Mouse (Mus musculus) right cerebral cortex, postnatal 10 days (tissue): ENCODE measurements around the gene C5ar1.
"Not testable (repeated sequence)": the region's sequence is repeated elsewhere in the genome, so short reads cannot be mapped to it uniquely, and the experiment has no call there.

Experiments used
- DNase-seq, 2 experiments: peaks; one replicate each; pipeline ENCODE4 v3.0.0; 2021; ENCODE audit warnings: low spot score in 2 of 2

Gene C5ar1

DNA sequence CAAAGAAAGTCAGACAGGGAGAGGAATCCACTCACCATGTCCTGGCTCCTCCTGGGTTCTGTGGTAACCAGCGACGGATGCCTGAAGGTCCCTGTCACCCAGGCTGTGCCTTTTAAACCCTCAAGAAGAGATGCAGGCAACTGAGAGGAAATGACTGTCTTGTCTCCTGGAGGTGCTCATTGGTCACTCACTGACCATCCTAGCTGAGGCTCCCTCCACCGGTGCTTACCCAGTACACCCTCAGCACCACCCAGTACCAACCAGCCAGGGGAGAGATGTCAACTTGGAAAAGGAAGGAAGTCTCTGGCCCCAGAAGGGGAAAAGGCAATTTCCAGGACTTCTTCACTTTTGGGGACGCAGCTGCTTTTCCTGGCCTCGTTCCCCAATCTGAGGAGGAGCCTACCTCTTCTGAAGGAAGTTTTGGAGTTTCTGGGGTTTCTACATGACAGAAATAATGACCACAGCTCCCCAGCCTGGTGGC is at the start of gene C5ar1:
C5ar1 (minus strand) TSS at position 431 of the 481 bp plus-strand sequence.
- DNase-seq: no peak

DNA sequence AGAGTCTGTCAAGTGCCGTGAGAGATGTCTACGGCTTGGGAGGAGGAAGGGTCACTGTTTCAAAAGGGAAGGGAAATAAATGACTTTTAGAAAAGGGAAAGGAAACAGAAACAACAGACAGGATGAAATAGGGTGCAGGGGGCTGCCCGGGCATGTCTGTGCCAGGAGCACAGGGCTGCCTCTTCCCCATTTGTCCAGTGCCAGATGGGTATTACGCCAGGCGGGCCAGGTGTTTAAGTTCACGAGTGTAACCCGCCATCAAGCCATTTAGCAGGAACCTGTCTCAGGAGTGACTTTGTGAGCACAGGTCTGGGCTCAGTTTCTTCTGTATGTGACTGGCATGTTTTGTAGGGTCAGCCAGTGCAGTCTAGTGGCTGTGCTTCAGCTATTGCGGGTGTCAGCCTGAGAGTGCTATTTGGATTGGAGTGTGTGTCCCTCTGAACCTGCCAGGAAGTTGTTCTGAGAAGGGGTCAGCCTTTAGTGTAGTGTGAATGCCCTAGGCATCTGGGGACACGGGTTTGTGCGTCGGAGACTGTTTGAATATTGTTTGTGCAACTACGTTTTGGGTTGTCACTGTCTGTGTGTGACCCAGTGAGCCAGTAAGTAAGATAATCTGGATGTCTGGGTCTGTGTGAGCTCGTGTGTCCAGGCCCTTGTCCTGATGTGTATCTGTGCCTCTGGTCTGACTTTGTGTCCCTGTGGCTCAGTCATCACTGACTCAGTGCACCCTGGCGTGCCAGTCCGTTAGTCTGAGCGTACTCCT is 49.4 kb upstream of the C5ar1 start:
- no peak for DNase-seq

DNA sequence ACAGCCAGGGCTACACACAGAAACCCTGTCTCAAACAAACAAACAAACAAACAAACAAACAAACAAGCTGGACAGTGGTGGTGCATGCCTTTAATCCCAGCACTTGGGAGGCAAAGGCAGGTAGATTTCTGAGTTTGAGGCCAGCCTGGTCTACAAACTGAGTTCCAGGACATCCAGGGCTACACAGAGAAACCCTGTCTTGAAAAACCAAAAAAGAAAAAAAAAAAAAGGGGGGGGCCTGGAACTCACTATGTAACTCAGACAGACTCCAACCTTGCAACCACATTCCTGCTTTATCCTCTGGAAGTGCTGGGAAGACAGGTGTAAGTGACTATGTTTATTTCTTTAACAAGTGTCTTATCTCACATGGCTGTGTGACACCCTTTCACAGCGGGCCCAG is 48.8 kb upstream of the C5ar1 start, which contains the start of gene Bbc3:
Bbc3 (plus strand) TSS at position 301 of the 400 bp plus-strand sequence.
- DNase-seq: not testable (repeated sequence)

DNA sequence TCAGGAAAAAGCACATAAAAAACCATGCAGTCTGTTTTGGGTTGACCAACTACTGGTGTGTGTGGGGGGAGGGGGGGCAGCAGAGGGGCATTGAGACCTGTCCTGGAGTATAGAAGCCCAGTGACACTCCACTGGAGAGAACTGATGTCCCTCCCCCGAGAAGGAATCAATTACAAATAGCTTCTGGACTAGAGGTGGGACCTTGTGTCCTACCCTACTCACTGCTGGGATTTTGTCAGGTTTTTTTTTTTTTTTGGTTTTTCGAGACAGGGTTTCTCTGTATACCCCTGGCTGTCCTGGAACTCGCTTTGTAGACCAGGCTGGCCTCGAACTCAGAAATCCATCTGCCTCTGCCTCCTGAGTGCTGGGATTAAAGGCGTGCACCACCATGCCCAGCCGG is 47.8 kb upstream of the C5ar1 start:
- DNase-seq: not testable (repeated sequence)

DNA sequence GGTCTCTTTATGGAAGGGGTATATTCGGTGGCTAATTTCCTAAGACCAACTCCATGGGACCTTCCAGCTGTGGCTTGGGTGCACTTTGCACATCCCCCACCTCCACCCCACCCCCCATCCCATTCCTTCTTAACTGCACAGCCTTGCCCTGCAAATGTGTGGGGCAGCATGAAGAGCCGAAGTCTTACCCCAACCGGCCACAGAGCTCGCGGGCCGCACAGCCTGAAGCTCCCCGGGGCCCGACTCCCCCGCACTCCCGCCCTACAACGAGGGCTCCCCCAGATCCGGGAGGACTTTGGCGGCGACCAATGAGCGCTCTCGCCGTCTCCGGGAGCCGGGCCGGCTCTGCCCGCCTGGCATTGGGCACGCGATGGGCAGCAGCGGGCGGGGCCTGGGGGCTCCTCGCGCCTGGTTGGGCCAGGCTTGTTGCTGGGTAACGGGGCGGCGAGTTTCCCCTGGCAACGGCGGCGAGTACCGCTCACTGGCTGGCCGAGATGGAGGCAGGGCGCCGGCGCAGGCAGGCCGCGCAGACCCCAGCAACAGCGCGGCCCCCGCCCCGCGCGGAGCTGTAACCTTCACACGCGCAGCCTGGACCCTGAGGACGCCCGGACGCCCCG is 40.2 kb upstream of the C5ar1 start:
- DNase-seq: peak; percentile 98

DNA sequence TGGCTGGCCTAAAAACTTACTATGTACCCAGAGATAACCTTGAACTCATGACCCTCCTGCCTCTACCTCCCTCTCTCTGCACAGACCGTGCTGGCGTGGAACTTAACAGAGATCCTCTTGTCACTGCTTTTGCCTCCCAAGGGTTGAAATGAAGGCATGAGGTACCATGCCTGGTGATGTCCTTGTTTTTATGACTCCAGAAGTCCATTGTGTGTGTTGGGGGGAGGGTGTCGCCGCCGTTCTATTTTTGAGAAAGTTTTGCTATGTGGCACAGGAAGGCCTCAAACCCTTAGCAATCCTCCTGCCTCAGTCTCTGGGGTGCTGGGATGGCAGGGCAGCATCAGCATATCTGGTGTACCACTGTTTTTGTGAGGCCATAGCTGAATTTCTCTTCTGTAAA is 39.6 kb upstream of the C5ar1 start:
- no peak for DNase-seq

DNA sequence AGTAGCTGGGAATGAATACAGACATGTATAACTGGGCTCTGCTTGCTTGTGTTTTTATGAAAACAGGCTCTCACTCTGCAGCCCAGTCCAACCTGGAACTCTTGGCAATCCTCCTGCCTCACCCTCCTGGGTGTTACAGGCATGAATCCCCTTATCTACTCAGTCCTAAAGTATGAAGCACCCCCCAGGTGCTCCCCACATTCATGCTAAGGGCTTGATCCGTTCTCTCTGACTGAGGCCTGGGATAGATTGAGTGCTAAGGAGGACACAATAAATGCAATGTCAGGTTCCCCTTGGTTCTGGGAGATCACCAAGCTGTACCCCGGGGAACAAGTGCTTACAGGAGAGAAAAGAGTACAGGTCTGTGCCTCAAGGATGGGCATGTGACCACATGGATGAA is 38.3 kb upstream of the C5ar1 start:
- DNase-seq: no peak

DNA sequence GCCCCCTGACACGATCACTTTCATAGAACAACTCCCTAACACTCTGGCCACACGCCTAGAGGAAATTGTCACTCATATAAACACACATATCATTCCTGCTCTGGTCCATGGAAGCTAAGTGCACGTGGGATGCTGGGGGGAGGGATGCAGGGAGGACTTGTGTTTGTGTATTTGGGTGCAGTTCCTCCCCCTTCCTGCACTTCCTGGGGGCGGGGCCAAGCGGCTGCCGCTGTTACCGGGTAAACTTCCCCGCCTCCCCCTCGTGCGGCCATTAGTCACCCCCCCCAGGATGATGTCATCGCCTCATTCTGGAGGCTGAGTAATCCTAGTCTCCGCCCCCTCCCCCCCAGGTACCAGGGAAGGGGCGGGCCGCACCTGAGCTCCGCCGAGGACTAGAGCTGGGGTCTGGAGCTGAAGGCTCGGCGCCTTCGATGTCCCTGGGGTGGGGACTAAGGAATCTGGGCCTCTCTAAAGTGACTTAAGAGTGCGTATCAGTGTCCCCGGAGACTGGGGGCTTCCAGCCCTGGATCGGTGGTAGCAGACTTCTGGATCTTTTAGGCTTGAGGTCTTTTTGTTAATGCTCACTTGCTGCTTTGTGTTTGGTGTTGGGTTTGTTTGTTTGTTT is 37.5 kb upstream of the C5ar1 start:
- DNase-seq: peak; percentile 87 to 88

DNA sequence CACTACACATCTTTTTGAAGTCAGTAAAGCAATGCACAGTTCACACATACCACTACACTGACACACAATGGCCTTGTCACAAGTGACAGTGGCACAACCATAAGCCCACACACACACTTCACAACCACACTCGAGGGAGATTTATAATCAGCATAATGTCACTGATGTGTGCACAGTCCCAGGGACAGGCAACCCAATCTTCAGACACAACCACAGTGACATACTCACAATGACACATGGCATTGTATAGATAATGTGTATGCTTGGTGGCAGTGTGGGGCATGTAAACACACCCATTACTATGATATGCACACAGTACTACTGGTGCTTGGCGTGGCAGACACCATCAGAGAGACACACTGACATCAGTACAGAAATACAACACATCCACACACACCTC is 36.8 kb upstream of the C5ar1 start:
- DNase-seq: peak in 1 of 2 experiments; percentile 27

DNA sequence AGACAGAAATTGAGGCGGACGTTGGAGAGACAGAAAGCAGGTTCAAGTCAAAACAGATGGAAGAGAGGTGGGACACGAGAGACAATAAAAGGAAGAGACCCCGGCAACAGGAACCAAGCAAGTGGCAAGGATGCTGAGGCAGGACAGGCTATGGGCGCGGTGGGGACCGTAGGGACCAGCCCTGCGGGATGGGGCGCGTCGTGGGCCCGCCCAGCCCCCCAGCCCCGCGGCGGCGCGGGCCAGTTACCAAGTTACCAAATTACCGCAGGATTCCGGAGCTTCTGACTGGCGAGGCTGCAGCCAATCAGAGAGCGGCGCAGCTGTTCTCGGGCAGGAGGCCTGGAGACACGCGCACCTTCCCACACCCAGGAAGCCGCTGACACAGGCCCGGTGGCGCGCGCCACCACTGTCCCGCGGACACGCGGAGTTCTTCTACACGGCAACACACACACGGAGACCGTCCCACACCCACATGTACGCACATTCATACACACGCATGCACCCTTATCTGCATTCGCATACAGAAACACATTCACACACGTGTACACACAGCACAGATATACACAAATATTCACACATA is 36.1 kb upstream of the C5ar1 start:
- peak; percentile 87 to 92 for DNase-seq

DNA sequence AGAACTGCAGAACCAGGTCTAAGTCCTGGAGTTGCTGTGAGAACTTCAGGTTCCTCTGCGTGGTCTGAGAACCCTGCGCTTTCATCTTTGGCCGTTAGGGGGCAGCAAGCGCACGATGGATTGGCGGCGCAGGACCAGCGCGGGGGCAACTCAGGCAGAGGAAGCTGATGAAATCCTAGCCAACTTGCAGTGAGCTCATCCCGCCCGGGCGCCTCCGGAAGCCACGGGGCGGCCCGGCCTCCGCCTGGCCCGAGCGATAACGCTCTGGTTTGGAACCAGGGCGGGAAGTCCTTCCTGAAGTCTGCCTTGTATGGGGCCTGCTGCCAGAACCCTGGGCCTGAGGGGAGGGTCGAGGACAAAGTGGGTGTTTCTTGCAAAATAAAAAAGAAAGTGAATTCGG is 35.5 kb upstream of the C5ar1 start:
- peak; percentile 92 to 95 for DNase-seq

DNA sequence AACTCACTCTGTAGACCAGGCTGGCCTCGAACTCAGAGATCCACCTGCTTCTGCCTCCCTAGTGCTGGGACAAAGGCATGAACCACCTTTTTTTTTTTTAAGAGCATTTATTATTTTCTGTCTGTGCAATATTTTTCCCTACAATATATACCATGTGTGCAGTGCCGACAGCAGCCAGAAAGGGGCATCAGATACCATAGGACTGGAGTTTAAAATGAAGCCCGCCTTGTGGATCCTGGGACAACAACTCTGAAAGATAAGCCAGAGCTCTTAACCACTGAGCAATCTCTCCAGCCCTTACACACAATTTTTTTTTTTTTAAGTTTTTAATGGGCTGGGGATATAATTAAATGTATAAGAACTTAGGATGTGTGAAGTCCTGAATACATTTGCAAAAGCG is 35.0 kb upstream of the C5ar1 start:
- DNase-seq: peak; percentile 64 to 68

DNA sequence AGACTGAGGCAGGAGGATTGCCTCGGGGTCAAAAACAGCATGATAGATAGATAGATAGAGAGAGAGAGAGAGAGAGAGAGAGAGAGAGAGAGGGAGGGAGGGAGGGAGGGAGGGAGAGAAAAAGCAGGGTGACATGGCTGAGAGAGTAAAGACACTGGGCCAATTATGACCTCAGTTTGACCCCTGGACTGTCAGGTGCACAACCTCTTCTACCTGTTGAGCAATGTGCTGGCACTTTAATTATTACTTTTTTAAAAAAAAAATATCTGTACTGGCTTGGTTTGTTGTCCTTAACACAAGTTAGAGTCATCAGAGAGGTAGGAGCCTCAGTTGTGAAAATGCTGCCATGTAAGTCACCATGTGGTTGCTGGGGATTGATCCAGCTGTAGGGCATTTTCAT is 28.5 kb upstream of the C5ar1 start:
- DNase-seq: no peak

DNA sequence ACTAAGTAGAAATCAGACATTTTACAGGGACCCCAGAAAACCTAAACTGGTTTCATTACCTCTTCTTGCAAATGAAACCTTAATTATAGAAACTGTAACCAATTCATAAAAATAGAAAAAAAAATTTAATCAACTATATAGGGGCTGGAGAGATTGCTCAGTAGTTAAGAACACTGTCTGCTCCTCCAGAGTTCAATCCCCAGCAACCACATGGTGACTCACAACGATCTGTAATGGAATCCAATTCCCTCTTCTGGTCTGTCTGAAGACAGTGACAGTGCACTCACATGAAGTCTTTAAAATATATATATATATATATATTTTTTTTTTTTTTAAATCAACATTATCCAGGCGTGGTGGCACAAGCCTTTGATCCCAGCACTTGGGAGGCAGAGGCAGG is 27.7 kb upstream of the C5ar1 start:
- no peak for DNase-seq

DNA sequence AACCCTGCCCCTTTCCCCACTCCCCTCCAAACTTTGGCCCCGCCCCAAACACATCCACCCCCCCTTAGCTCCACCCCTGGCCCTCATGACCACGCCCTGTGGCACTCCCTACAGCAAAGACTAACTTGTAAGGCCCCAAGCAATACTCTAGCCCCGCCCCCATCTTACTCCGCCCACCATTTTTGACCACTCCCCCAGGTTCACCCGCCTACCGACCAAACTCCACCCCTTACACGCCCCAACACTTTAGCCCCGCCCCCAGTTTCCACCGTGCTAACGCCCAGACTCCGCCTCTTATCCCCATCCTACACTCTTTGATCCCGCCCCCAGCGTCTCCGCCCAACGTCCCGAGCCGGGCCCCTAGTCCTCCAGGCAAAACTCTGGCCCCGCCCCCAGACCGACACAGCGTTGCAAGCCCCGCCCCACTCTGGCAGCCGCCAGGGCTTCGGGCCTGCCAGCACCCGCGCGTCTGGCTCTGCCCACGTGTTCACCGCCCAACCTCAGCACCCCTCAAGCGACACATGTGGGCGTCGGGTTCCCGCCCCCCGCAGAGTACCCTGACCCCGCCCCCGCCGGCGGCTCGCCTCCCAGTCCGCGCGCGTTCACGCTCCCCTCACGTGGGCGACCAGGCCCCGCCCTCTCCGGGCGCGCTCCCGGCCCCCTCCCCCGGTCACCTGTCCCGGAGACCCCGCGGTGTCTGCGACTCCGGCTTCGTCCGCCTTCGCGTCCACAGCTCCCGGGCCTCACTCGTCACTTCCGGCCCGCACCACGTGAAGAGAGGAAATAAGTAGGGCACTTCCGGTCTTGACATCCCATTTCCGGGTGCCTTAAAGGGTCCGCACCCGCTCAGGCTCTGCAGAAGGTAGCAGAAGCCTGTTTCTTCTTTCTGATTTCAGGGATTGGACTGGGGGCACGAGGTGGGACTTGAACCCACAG is 27.0 kb upstream of the C5ar1 start, which contains the start of gene Ccdc9:
Ccdc9 (minus strand) TSS at position 770 of the 936 bp plus-strand sequence.
- peak; percentile 99 to 100 for DNase-seq

DNA sequence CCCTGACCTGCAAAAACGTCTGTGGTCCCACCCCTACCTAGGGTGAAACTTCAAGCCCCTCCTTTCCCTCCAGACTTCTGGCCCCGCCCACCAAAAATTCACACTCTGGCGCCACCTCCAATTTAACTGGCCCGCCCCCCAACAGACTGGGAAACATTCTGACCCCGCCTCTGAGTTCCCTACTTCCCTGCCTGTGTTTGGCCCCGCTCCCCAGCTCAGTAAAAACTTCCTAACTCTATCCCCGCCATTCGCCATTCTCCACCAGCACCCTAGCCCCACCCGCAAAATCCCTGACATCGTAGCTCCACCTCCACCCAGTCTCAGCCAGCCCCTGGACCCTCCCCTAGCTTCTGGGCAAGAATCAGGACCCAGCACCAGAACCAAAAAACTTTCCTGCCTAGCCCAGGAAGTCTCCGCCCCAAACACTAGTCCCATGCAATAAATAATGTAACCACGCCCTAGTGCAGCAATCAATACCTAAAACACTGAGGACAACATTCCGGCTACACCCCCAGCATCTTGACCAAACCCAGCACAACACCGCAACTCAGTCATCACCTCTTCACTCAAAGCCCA is 26.2 kb upstream of the C5ar1 start:
- DNase-seq: peak; percentile 69 to 72

DNA sequence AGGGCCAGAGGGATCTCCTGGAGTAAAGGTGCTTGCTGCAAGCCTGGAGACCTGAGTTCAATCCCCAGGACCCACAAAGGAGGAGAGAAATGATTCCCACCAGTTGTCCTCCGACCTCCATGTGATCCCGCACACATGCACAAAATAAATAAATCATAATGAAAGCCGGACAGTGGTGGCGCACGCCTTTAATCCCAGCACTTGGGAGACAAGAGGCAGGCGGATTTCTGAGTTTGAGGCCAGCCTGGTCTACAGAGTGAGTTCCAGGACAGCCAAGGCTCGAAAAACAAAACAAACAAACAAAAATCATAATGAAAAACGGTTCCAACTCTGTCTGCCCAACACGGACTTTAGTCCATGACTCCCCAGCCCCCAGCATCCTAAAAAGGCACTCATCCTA is 25.6 kb upstream of the C5ar1 start:
- DNase-seq: peak in 1 of 2 experiments; percentile 34

DNA sequence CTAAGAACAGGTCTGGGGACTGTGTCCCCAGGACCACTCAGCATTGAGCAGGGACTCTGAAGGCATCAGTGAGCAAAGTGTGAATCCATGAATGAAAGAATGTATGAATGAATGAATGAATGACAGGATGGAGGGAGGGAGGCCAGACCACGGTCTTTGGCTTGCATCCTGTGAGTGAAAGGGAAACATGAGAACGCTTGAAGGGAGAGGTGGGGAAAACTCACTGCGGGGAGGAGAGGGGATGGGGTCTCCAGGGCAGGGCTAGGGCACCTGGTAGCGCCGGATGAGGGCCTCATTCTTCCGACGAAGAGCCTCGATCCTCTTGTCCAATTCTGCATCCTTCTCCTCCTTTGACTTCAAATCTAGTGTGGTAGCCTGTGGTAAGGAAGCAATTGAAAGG is 24.7 kb upstream of the C5ar1 start:
- DNase-seq: peak in 1 of 2 experiments; percentile 23

DNA sequence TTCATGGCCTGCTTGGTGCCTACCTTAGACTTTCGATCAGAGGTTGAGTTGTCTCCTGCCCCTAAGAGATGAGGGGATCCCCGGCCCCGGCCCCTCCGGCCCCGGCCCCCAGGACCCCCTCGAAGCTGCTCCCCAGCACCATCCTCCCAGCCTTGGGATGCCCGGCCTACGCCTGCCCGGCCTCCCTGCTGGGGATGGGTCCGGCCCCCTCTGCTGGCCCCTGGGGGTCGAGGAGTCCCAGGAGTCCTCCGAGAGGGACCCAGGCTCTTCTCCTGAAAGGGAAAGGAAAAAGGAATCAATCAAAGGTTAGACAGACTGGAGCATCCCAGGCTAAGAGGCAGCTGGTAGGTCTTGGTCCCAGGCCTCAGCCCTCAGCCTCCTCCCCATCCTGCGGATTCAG is 23.0 kb upstream of the C5ar1 start:
- no peak for DNase-seq

DNA sequence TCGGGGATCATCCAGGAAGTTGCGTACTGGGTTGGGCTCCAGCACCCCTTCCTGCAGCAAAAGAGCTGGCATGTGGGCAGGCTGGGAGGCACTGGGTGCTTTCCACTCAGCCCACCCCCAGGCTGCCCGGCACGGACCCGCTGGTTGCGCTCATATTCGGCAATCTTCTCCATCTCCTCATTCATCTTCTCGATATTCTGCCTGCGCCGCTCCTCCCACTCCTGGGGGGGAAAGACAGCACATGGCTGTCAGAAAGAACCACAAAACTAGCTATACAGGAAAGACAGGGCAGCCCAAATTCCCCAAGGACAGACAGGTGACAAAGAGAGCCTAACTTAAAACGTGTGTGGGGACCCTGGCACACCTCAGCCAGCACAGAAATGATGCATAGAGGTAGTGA is 21.4 kb upstream of the C5ar1 start:
- DNase-seq: peak in 1 of 2 experiments; percentile 32
